Mouse (Mus musculus) hindbrain, embryonic 14.5 days (tissue): ENCODE measurements around the gene Gas2l3. TPM values are rescaled to one million over a fixed set of nuclear protein-coding genes. Genes with fewer than 3 reads are reported as not detected.

Experiments used
- ATAC-seq: fragments of 200-750 bp; cut with Nextera tagmentation; 2 replicates; pipeline ENCODE4 v1.8.0; 2017; ENCODE audit warnings: moderate number of reproducible peaks, mild to moderate bottlenecking, moderate TSS enrichment, moderate library complexity; ENCODE audit not compliant: low FRiP score
- DNase-seq: peaks from one replicate; pipeline ENCODE4 v3.0.0-alpha.2; 2015; ENCODE audit warnings: low spot score
- H3K27ac ChIP-seq: fragments of 300-500 bp; sonication (generic); 2 replicates; pipeline ENCODE4 v1.5.1; 2014; ENCODE audit warnings: mild to moderate bottlenecking, moderate library complexity
- H3K27me3 ChIP-seq: fragments of 300-500 bp; sonication (generic); 2 replicates; pipeline ENCODE4 v1.6.1; 2014; ENCODE audit warnings: mild to moderate bottlenecking, low read length, mixed read lengths; ENCODE audit not compliant: control insufficient read depth, insufficient read depth
- H3K36me3 ChIP-seq: fragments of 300-500 bp; sonication (generic); replicated peaks from 2 replicates; pipeline ENCODE4 v1.6.1; 2014; ENCODE audit not compliant: control insufficient read depth, insufficient read depth
- H3K4me1 ChIP-seq: fragments of 300-500 bp; sonication (generic); replicated peaks from 2 replicates; pipeline ENCODE4 v1.6.1; 2014; ENCODE audit warnings: antibody characterized with exemption, low read length, mixed read lengths; ENCODE audit not compliant: control insufficient read depth, insufficient read depth
- H3K4me2 ChIP-seq: fragments of 300-500 bp; sonication (generic); replicated peaks from 2 replicates; pipeline ENCODE4 v1.6.1; 2014; ENCODE audit warnings: mild to moderate bottlenecking, moderate library complexity
- H3K4me3 ChIP-seq: fragments of 300-500 bp; sonication (generic); replicated peaks from 2 replicates; pipeline ENCODE4 v1.5.1; 2014; ENCODE audit warnings: mild to moderate bottlenecking, low read length
- H3K9ac ChIP-seq: fragments of 300-500 bp; sonication (generic); 2 replicates; pipeline ENCODE4 v1.6.1; 2014
- H3K9me3 ChIP-seq: fragments of 300-500 bp; sonication (generic); 2 replicates; pipeline ENCODE4 v1.6.1; 2016; ENCODE audit warnings: low read length; ENCODE audit not compliant: control insufficient read depth
- WGBS: fragments of 180-500 bp; shearing (Covaris S2); extraction: QIAGEN DNeasy Blood & Tissue Kit; methylation state at CpG from one replicate; pipeline ENCODE4 v1.1.7; 2014; 5-methylcytosine and 5-hydroxymethylcytosine counted together
- polyA plus RNA-seq: library from polyadenylated mRNA; unstranded; fragments of >200 nt; fragmentation: Nextera tagmentation; extraction: Ambion mirVana; gene quantifications from 2 replicates; pipeline ENCODE4 v1.2.1, GENCODE M21; 2014

Gas2l3 gene
- polyA plus RNA-seq, result 5.8 and 6.3 TPM in 2 replicates

DNA sequence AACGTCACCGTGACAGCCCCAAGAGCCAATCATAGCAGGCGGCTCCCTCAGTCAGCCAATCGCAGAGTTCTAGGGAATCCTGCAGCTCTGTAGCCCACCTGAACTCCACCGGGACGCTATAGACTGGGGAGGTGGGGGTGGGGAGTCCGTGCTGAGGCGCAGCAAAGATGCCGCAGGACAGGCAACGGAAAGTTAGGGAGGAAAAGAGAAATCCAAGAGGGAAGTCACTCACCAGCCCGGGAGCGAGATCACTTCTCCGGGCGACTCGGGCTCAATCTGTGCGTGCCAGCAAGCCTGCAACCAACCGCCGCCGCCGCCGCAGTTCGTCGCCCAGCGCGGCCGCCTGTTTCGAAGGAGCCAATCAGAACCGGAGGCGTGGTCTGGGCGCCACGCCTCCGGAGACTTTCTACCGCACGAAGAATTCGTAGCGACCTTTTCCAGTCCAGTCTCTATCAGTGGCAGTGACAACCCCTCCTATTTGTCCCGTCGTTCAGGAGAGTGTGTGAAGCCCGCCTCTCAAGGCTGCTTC is at the start of gene Gas2l3:
Gene Gas2l3, minus strand, starts transcription at position 345 of the 529 bp plus-strand sequence.
- peak; percentile 97 for ATAC-seq
- no peaks in the 10 kb centered on the region for H3K9me3 ChIP-seq
- DNase-seq, result peak; percentile 84
- no peaks in the 10 kb centered on the region for H3K4me1 ChIP-seq
- no peaks in the 10 kb centered on the region for H3K36me3 ChIP-seq
- H3K4me3 ChIP-seq, result peak within 1 kb of the TSS; percentile 65
- H3K27ac ChIP-seq, result peak within 1 kb of the TSS; percentile 45; the same call in 1 of the 2 replicates
- WGBS, result under 1% methylated on average over 39 of the region's 39 CpGs
- H3K9ac ChIP-seq, result peak within 1 kb of the TSS; percentile 59
- H3K27me3 ChIP-seq, result peaks cover 30% of the 10 kb centered on the region
- peak within 1 kb of the TSS; percentile 94 for H3K4me2 ChIP-seq

DNA sequence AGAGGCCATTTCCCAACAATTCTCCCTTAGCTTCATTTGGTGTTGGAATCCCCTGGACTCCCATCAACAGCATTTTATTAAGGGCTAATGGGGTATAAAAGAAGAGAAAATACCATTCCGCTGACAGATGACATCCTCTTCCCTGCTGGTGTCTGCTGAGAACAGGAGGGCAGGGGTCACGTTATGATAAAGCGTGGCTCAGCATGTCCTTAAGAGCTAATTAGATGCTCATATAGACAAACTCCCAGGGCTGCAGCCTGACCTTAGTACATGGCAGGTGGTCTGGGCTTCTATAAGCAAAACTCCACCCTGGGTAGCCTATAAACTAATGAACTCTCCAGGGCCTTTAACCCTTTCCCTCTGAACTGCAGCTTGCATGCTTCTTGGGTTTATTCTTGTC is 47.6 kb upstream of the Gas2l3 start:
- H3K4me1 ChIP-seq, result no peaks in the 10 kb centered on the region
- H3K27ac ChIP-seq, result no peak overlapping the region
- H3K9me3 ChIP-seq, result no peaks in the 10 kb centered on the region
- WGBS, result 10% methylated on average over 3 of the region's 3 CpGs
- ATAC-seq (no peak), DNase-seq (no peak)
- peaks cover 12% of the 10 kb centered on the region; the same call in 1 of the 2 replicates for H3K27me3 ChIP-seq
- no peaks in the 10 kb centered on the region for H3K36me3 ChIP-seq
- H3K4me3 ChIP-seq, result no peak overlapping the region
- no peak overlapping the region for H3K4me2 ChIP-seq
- no peak overlapping the region for H3K9ac ChIP-seq

DNA sequence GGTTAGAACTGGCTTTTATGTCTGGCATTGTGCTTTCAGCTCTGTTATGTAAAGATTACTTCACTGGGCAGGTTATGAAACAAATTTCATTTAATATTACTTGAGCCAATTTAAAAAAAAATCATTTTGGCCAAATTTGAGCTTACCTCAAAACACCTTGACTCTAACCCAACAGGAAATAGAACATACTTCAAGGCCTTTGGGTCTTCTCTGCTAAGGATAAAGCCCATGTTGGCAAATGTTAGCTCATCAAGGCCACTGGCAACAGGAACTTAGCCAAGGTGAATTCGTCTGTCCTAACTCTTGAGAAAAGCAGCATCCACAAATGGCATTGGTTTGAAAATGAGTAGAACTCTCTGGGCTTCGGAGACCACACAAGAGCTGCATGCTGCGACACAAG is 46.5 kb upstream of the Gas2l3 start:
- Histone ChIP-seq H3K27ac (no peak overlapping the region), H3K9ac (no peak overlapping the region), H3K4me3 (no peak overlapping the region), H3K36me3 (no peaks in the 10 kb centered on the region), H3K27me3 (peaks cover 12% of the 10 kb centered on the region; the same call in 1 of the 2 replicates), H3K9me3 (no peaks in the 10 kb centered on the region), H3K4me2 (no peak overlapping the region), H3K4me1 (no peaks in the 10 kb centered on the region)
- 93% methylated on average over 3 of the region's 3 CpGs for WGBS
- ATAC-seq (no peak), DNase-seq (no peak)

DNA sequence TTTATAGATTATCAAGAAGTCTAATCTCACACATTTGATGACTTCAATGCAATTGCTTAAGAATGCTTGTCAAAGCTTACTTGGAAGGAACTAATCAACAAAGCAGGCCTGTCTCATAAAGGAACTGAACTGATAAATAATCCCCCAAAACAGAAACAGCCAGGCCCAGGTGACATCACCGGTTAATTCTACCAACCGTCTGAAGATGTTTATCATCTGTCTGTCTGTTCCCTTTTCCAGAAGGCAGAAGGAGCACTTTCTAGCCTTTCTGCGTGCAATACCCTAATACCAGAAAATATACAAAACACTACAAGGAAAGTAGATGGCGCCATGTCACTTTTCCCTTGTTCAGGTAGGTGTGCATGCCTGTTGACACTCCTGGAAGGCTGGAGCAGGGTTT is 45.7 kb upstream of the Gas2l3 start:
- Histone ChIP-seq H3K4me2 (no peak overlapping the region), H3K27me3 (peaks cover 12% of the 10 kb centered on the region; the same call in 1 of the 2 replicates), H3K36me3 (no peaks in the 10 kb centered on the region), H3K4me3 (no peak overlapping the region), H3K27ac (no peak overlapping the region), H3K9me3 (no peaks in the 10 kb centered on the region), H3K9ac (no peak overlapping the region), H3K4me1 (no peaks in the 10 kb centered on the region)
- ATAC-seq (no peak), DNase-seq (no peak)
- 90% methylated on average over 4 of the region's 4 CpGs for WGBS

DNA sequence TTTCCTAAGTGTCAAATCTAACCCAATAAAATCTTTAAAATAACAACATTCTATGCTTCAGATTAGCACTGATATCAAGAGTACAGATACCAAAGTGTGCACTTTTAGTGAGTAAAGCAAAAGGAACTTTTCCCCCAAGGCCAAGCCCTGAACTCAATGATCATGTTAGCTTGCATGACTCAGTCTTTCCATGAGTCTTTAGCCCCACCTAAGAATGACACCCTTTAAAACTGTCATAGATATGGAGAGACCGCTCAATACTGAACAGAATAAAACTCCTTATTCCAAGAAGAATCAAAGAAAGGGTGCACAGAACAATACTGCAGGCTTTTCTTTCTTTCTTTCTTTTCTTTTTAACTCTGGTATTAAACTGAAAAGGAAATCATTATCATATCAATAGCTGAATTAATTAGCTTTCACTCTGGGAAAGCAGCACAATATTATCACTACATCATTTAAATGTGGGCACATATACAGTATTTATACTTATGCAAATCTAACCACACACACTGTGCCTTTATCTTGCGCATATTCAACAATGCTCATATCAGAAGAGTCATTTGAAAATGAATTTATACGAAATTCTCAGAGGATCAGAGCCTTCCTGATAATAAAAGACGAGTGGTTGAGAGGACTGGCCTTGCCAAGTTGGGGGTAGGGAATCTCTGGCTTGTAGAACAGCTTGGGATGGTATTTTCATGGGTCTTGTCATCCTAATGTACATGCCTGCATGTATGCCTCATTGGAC is 43.4 kb upstream of the Gas2l3 start:
- ATAC-seq (peak; percentile 51; the same call in 1 of the 2 replicates), DNase-seq (no peak)
- 18% methylated on average over 4 of the region's 4 CpGs for WGBS

DNA sequence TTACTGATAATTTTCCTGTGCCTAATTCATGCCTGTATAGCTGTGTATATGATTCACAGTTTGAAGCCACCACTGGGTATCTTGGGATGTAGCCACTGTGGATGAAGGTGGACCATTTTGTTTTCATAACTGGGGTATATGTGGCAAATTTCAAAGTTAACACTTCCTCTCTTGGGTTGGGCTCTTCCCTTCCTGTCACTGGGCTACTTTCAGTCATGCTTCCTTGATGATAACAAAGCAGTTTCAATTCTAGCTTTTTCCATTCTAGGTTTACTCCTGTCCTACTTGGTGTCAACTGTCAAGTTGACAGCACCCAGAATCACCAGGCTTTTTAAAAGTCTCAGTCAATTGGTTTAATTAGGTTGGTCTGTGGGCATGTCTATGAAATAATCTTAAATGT is 41.1 kb upstream of the Gas2l3 start:
- DNase-seq (no peak), ATAC-seq (no peak)
- no peaks in the 10 kb centered on the region for H3K36me3 ChIP-seq

More for the DNA sequence above, 43.4 kb upstream of the Gas2l3 start:
- Histone ChIP-seq H3K27me3 (no peaks in the 10 kb centered on the region; the same call in 1 of the 2 replicates), H3K4me3 (no peak overlapping the region), H3K9ac (no peak overlapping the region), H3K4me2 (no peak overlapping the region), H3K36me3 (no peaks in the 10 kb centered on the region), H3K9me3 (no peaks in the 10 kb centered on the region), H3K4me1 (no peaks in the 10 kb centered on the region), H3K27ac (no peak overlapping the region)

DNA sequence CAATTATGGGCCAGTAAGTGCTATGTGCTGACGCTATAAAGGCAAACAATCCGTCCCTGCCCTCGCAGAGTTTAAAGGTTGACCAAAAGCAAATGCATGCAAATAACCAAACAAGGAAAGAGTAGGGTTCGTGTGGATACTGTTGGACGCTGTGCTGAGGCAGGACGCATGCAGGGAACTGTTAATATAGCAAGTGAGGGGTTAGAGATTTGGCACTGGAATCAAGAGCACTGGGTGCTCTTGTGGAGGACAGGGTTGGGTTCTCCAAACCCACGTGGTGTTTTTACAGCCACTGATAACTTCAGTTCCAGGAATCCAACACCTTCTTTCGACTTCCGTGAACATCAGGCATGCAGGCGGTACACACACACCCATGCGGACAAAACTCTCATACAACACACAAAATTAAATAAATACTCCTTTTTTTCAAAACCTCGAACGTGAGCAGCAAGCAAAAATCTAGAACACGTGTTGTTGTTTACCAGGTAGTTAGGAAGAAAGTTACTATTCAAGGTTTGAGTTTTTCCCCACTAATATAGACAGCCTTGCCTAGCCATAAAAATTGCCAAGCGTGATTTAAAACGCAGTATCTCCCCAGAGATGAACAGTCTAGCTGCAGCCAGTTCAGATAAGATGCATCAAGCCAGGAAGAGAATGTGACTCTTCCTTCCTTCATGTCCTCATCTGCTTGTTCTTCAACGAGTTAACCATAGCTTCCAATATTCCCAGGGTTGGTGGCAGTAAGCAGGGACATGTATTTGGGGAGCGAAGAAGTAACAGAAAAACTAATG is 40.2 kb upstream of the Gas2l3 start:
- Histone ChIP-seq H3K9me3 (no peaks in the 10 kb centered on the region), H3K36me3 (no peaks in the 10 kb centered on the region), H3K4me2 (no peak overlapping the region), H3K27ac (no peak overlapping the region), H3K4me1 (0 out of 2 replicates have a peak, but pooled peaks cover 3% of the 10 kb centered on the region), H3K27me3 (no peaks in the 10 kb centered on the region; the same call in 1 of the 2 replicates), H3K4me3 (no peak overlapping the region), H3K9ac (no peak overlapping the region)
- ATAC-seq (no peak), DNase-seq (no peak)
- 87% methylated on average over 18 of the region's 18 CpGs for WGBS

More for the DNA sequence above, 41.1 kb upstream of the Gas2l3 start:
- no peaks in the 10 kb centered on the region; the same call in 1 of the 2 replicates for H3K27me3 ChIP-seq
- no peak overlapping the region for H3K4me3 ChIP-seq
- no peak overlapping the region for H3K27ac ChIP-seq
- H3K9ac ChIP-seq, result no peak overlapping the region
- 0 out of 2 replicates have a peak, but pooled peaks cover 3% of the 10 kb centered on the region for H3K4me1 ChIP-seq
- no peaks in the 10 kb centered on the region for H3K9me3 ChIP-seq
- H3K4me2 ChIP-seq, result no peak overlapping the region

DNA sequence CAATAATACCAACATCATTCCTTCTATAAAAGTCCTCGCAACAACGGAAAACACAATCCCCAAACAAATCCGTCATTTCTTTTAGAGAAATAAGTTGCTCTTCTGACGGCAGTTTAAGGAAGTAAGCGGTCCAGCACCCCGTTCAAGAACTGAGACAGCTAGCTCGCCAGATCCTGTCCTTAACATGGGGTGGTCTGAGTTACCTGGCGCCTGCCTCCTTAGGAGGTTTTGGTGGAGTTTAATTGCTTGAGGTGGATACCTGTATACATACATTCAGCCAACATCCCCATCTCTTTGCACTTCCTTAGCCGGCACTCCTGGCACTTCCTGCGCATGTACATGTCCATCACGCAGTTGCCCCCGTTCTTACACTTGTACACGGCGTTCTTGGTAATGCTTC is 39.3 kb upstream of the Gas2l3 start:
- Histone ChIP-seq H3K4me3 (no peak overlapping the region), H3K4me2 (no peak overlapping the region), H3K27ac (no peak overlapping the region), H3K36me3 (no peaks in the 10 kb centered on the region), H3K4me1 (0 out of 2 replicates have a peak, but pooled peaks cover 3% of the 10 kb centered on the region), H3K9me3 (no peaks in the 10 kb centered on the region), H3K27me3 (no peaks in the 10 kb centered on the region; the same call in 1 of the 2 replicates), H3K9ac (no peak overlapping the region)
- ATAC-seq (no peak), DNase-seq (no peak)
- 79% methylated on average over 14 of the region's 14 CpGs for WGBS
